Mouse (Mus musculus): Measurements from ENCODE around the gene Smad3. TPM values are rescaled to one million over a fixed set of nuclear protein-coding genes. Genes with fewer than 3 reads are reported as not detected.
A peak's percentile ranks its signal among the peaks of the same experiment; 100 is the strongest.

Smad3 gene
- polyA plus RNA-seq, 1 experiment from 2014 or later, result 11.8 TPM

- Histone ChIP-seq H3K27ac (ENCODE audit: low read length) (no peak overlapping the region), H3K27me3 (replicated peaks; ENCODE audit: insufficient read depth, low read length) (no peaks in the 10 kb centered on the region), H3K9me3 (ENCODE audit: low read length) (no peaks in the 10 kb centered on the region), H3K4me1 (ENCODE audit: insufficient read depth, low read depth, low read length) (peaks cover 8% of the 10 kb centered on the region; the same call in 1 of the 2 replicates), H3K4me2 (replicated peaks; ENCODE audit: low read depth, low read length) (no peak overlapping the region), H3K4me3 (ENCODE audit: low read depth, low read length) (no peak overlapping the region), H3K36me3 (ENCODE audit: insufficient read depth, low read length) (no peaks in the 10 kb centered on the region), H3K9ac (replicated peaks; ENCODE audit: low read depth) (no peak overlapping the region)
- DNase-seq (ENCODE audit: low spot score), result no peak
- ATAC-seq, result no peak
- WGBS, result 39% methylated on average over 2 of the region's 2 CpGs
- TF ChIP-seq EP300 (IDR thresholded peaks at IDR 0.05) (no peak), CTCF (IDR thresholded peaks at IDR 0.05) (no peak)
Observed at GRCm38 (mm10) chr9:63691960-63692359, 65.8 kb downstream of the Smad3 start.

- Histone ChIP-seq H3K4me1 (ENCODE audit: insufficient read depth, low read depth, low read length) (peaks cover 2% of the 10 kb centered on the region; the same call in 1 of the 2 replicates), H3K4me2 (replicated peaks; ENCODE audit: low read depth, low read length) (no peak overlapping the region), H3K27me3 (replicated peaks; ENCODE audit: insufficient read depth, low read length) (no peaks in the 10 kb centered on the region), H3K9me3 (ENCODE audit: low read length) (no peaks in the 10 kb centered on the region), H3K9ac (replicated peaks; ENCODE audit: low read depth) (no peak overlapping the region), H3K36me3 (ENCODE audit: insufficient read depth, low read length) (no peaks in the 10 kb centered on the region), H3K27ac (ENCODE audit: low read length) (no peak overlapping the region), H3K4me3 (ENCODE audit: low read depth, low read length) (no peak overlapping the region)
- ATAC-seq (no peak), DNase-seq (ENCODE audit: low spot score) (no peak)
- 82% methylated on average over 1 of the region's 1 CpGs for WGBS
- TF ChIP-seq CTCF (IDR thresholded peaks at IDR 0.05) (no peak), EP300 (IDR thresholded peaks at IDR 0.05) (no peak)
Observed at GRCm38 (mm10) chr9:63690511-63690910, 67.3 kb downstream of the Smad3 start.

- H3K4me1 ChIP-seq (ENCODE audit: insufficient read depth, low read depth, low read length), result peaks cover 2% of the 10 kb centered on the region; the same call in 1 of the 2 replicates
- H3K4me2 ChIP-seq (replicated peaks; ENCODE audit: low read depth, low read length), result no peak overlapping the region
- H3K27me3 ChIP-seq (replicated peaks; ENCODE audit: insufficient read depth, low read length), result no peaks in the 10 kb centered on the region
- DNase-seq (ENCODE audit: low spot score) (peak; percentile 72), ATAC-seq (peak; percentile 90)
- no peak overlapping the region for H3K4me3 ChIP-seq (ENCODE audit: low read depth, low read length)
- peak overlapping the region; percentile 54; the same call in 1 of the 2 replicates for H3K27ac ChIP-seq (ENCODE audit: low read length)
- TF ChIP-seq EP300 (IDR thresholded peaks at IDR 0.05) (peak; percentile 66), CTCF (IDR thresholded peaks at IDR 0.05) (peak; percentile 36; the same call in 1 of the 2 replicates)
- no peaks in the 10 kb centered on the region for H3K36me3 ChIP-seq (ENCODE audit: insufficient read depth, low read length)
- 46% methylated on average over 7 of the region's 7 CpGs for WGBS
- H3K9me3 ChIP-seq (ENCODE audit: low read length), result no peaks in the 10 kb centered on the region
- H3K9ac ChIP-seq (replicated peaks; ENCODE audit: low read depth), result no peak overlapping the region
Observed at GRCm38 (mm10) chr9:63687413-63688015, 70.3 kb downstream of the Smad3 start.

GRCm38 (mm10) chr9:63685352-63685751, 72.4 kb downstream of the Smad3 start:
- Histone ChIP-seq H3K4me1 (ENCODE audit: insufficient read depth, low read depth, low read length) (no peaks in the 10 kb centered on the region; the same call in 1 of the 2 replicates), H3K27me3 (replicated peaks; ENCODE audit: insufficient read depth, low read length) (no peaks in the 10 kb centered on the region), H3K9me3 (ENCODE audit: low read length) (no peaks in the 10 kb centered on the region), H3K36me3 (ENCODE audit: insufficient read depth, low read length) (no peaks in the 10 kb centered on the region), H3K4me3 (ENCODE audit: low read depth, low read length) (no peak overlapping the region), H3K27ac (ENCODE audit: low read length) (no peak overlapping the region), H3K4me2 (replicated peaks; ENCODE audit: low read depth, low read length) (no peak overlapping the region), H3K9ac (replicated peaks; ENCODE audit: low read depth) (no peak overlapping the region)
- WGBS, result 71% methylated on average over 5 of the region's 5 CpGs
- ATAC-seq (no peak), DNase-seq (ENCODE audit: low spot score) (no peak)
- TF ChIP-seq EP300 (IDR thresholded peaks at IDR 0.05) (no peak), CTCF (IDR thresholded peaks at IDR 0.05) (no peak)

GRCm38 (mm10) chr9:63684277-63684676, 73.5 kb downstream of the Smad3 start:
- Histone ChIP-seq H3K4me1 (ENCODE audit: insufficient read depth, low read depth, low read length) (no peaks in the 10 kb centered on the region; the same call in 1 of the 2 replicates), H3K27me3 (replicated peaks; ENCODE audit: insufficient read depth, low read length) (no peaks in the 10 kb centered on the region)

GRCm38 (mm10) chr9:63682943-63683342, 74.9 kb downstream of the Smad3 start:
- TF ChIP-seq EP300 (IDR thresholded peaks at IDR 0.05) (no peak), CTCF (IDR thresholded peaks at IDR 0.05) (no peak)
- H3K27ac ChIP-seq (ENCODE audit: low read length), result no peak overlapping the region

More at GRCm38 (mm10) chr9:63684277-63684676, 73.5 kb downstream of the Smad3 start:
- H3K9me3 ChIP-seq (ENCODE audit: low read length), result no peaks in the 10 kb centered on the region
- H3K36me3 ChIP-seq (ENCODE audit: insufficient read depth, low read length), result no peaks in the 10 kb centered on the region
- no peak overlapping the region for H3K4me2 ChIP-seq (replicated peaks; ENCODE audit: low read depth, low read length)
- no peak for DNase-seq (ENCODE audit: low spot score)
- H3K4me3 ChIP-seq (ENCODE audit: low read depth, low read length), result no peak overlapping the region
- no peak overlapping the region for H3K27ac ChIP-seq (ENCODE audit: low read length)
- no peak for ATAC-seq
- 92% methylated on average over 6 of the region's 6 CpGs for WGBS
- no peak overlapping the region for H3K9ac ChIP-seq (replicated peaks; ENCODE audit: low read depth)
- TF ChIP-seq EP300 (IDR thresholded peaks at IDR 0.05) (no peak), CTCF (IDR thresholded peaks at IDR 0.05) (no peak)

More at GRCm38 (mm10) chr9:63682943-63683342, 74.9 kb downstream of the Smad3 start:
- no peak for ATAC-seq
- H3K4me1 ChIP-seq (ENCODE audit: insufficient read depth, low read depth, low read length), result peaks cover under 1% of the 10 kb centered on the region; the same call in 1 of the 2 replicates
- no peak overlapping the region for H3K9ac ChIP-seq (replicated peaks; ENCODE audit: low read depth)
- no peak for DNase-seq (ENCODE audit: low spot score)
- H3K4me2 ChIP-seq (replicated peaks; ENCODE audit: low read depth, low read length), result no peak overlapping the region
- H3K9me3 ChIP-seq (ENCODE audit: low read length), result no peaks in the 10 kb centered on the region
- H3K27me3 ChIP-seq (replicated peaks; ENCODE audit: insufficient read depth, low read length), result no peaks in the 10 kb centered on the region
- no peaks in the 10 kb centered on the region for H3K36me3 ChIP-seq (ENCODE audit: insufficient read depth, low read length)
- no peak overlapping the region for H3K4me3 ChIP-seq (ENCODE audit: low read depth, low read length)
- 74% methylated on average over 2 of the region's 2 CpGs for WGBS
